10 mouse cellular contexts compared by ENCODE assay signal in the genomic region with DNA sequence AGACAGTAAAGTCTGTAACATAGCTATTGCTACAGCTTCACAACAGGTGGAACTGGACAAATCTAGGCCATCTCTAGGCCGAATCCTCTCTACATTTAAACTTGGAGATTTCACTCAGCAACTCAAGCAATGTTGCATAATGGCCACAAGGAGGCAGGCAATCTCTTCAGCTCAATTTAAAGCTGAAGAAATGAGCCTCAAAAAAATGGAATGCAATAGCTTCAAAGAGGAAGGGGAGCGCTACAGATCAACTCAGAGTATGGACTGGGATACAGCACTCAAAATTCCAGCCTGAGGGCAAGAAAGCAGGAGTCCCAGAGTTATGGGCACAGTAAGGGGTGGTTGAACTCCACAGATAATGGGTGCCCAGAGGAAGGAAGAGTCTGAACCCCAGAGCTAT. TPM values are rescaled to one million over a fixed set of nuclear protein-coding genes. Genes with fewer than 3 reads are reported as not detected.
DNase-seq lines count a peak whose midpoint lies in the region; ATAC-seq and TF ChIP-seq lines count a peak whose summit lies in the region.
"Had no signal": no experiment of that assay in that cellular context is flagged by ENCODE, and none has a peak within 500 bp of the region (broad histone marks: within the 10 kb centered on the region; RNA-seq: fewer than 3 reads in every experiment).

No protein-coding gene starts in this region.

- TF ChIP-seq CTCF in cerebellum, adult 2 months (IDR thresholded peaks at IDR 0.05; ENCODE audit: borderline replicate concordance, insufficient read depth, low read depth, low read length): peak; percentile 40; the same call in 1 of the 2 replicates
- TF ChIP-seq CTCF in liver, embryonic 14.5 days (IDR thresholded peaks at IDR 0.05; ENCODE audit: low read depth): peak; percentile 74
- TF ChIP-seq CTCF in forebrain, postnatal 0 days (IDR thresholded peaks at IDR 0.05; ENCODE audit: low read depth): peak; percentile 94

- no peaks in the 10 kb centered on the region for H3K27me3 ChIP-seq in cerebellum, adult 2 months (ENCODE audit: control insufficient read depth, insufficient read depth, low read length)
- H3K27me3 ChIP-seq in liver, embryonic 14.5 days (ENCODE audit: control insufficient read depth, insufficient read depth, low read length): no peaks in the 10 kb centered on the region
- no peaks in the 10 kb centered on the region for H3K27me3 ChIP-seq in forebrain, postnatal 0 days (ENCODE audit: insufficient read depth, low read length)
- H3K27me3 ChIP-seq: embryonic facial prominence, embryonic 15.5 days had no signal

- H3K9ac ChIP-seq in liver, embryonic 14.5 days (replicated peaks): no peak overlapping the region
- H3K9ac ChIP-seq in forebrain, postnatal 0 days: no peak overlapping the region
- H3K9ac ChIP-seq: embryonic facial prominence, embryonic 15.5 days had no signal

- H3K36me3 ChIP-seq in liver, embryonic 14.5 days (replicated peaks; ENCODE audit: control insufficient read depth, insufficient read depth, low read depth): no peaks in the 10 kb centered on the region
- H3K36me3 ChIP-seq in forebrain, postnatal 0 days (ENCODE audit: insufficient read depth): no peaks in the 10 kb centered on the region

- WGBS in cerebellum, adult 2 months: 8% methylated on average over 2 of the region's 2 CpGs
- WGBS in liver, embryonic 14.5 days (ENCODE audit: insufficient replicate concordance): 19% methylated on average over 2 of the region's 2 CpGs
- 21% methylated on average over 2 of the region's 2 CpGs for WGBS in forebrain, postnatal 0 days

- peak overlapping the region; percentile 25; the same call in 1 of the 2 replicates for H3K27ac ChIP-seq in cerebellum, adult 2 months (ENCODE audit: insufficient read depth, low read length)
- H3K27ac ChIP-seq in liver, embryonic 14.5 days: no peak overlapping the region
- no peak overlapping the region for H3K27ac ChIP-seq in forebrain, postnatal 0 days (ENCODE audit: low read depth, low read length)
- H3K27ac ChIP-seq: embryonic facial prominence, embryonic 15.5 days had no signal

- peaks cover 15% of the 10 kb centered on the region for H3K4me1 ChIP-seq in cerebellum, adult 2 months (ENCODE audit: control insufficient read depth, insufficient read depth, low read length)
- no peaks in the 10 kb centered on the region; a peak in 1 of 4 replicates for H3K4me1 ChIP-seq in liver, embryonic 14.5 days (replicated peaks; ENCODE audit: control insufficient read depth in 2 of 2, insufficient read depth in 2 of 2, low read length in 1 of 2)
- H3K4me1 ChIP-seq in forebrain, postnatal 0 days (ENCODE audit: insufficient read depth): no peaks in the 10 kb centered on the region
- H3K4me1 ChIP-seq: embryonic facial prominence, embryonic 15.5 days had no signal

- no peak for ATAC-seq in liver, embryonic 14.5 days (ENCODE audit: insufficient read depth)
- peak; percentile 77 for ATAC-seq in forebrain, postnatal 0 days

- no peak overlapping the region for H3K4me3 ChIP-seq in cerebellum, adult 2 months (replicated peaks; ENCODE audit: insufficient read depth, low read depth, low read length)
- H3K4me3 ChIP-seq in liver, embryonic 14.5 days (ENCODE audit: insufficient read depth in 1 of 2, low read depth in 2 of 2, low read length in 2 of 2): no peak overlapping the region
- no peak overlapping the region for H3K4me3 ChIP-seq in forebrain, postnatal 0 days (ENCODE audit: low read depth, low read length)
- H3K4me3 ChIP-seq: embryonic facial prominence, embryonic 15.5 days had no signal

- intact Hi-C loops in gastrocnemius, postnatal 14 days (cut with DNase I; ENCODE audit: low total_unique reads): no loop called here

- no peak for TF ChIP-seq EP300 in liver, embryonic 14.5 days (IDR thresholded peaks at IDR 0.05; ENCODE audit: low read depth)

- no peak overlapping the region for H3K4me2 ChIP-seq in liver, embryonic 14.5 days (ENCODE audit: low read depth)
- no peak overlapping the region for H3K4me2 ChIP-seq in forebrain, postnatal 0 days (ENCODE audit: low read depth)
- H3K4me2 ChIP-seq: embryonic facial prominence, embryonic 15.5 days had no signal

- H3K9me3 ChIP-seq in liver, embryonic 14.5 days (ENCODE audit: control insufficient read depth, low read length): no peaks in the 10 kb centered on the region
- H3K9me3 ChIP-seq in forebrain, postnatal 0 days (ENCODE audit: low read length): no peaks in the 10 kb centered on the region
- H3K9me3 ChIP-seq: embryonic facial prominence, embryonic 15.5 days had no signal

- peak in 1 of 2 experiments; percentile 39 for DNase-seq in cerebellum, adult 2 months
- no peak for DNase-seq in cerebellum, adult 11-12 months
- no peak for DNase-seq in liver, embryonic 14.5 days (ENCODE audit: low read depth in 3 of 3, low spot score in 3 of 3)
- DNase-seq in liver: no peak
- peak; percentile 76 for DNase-seq in forebrain, postnatal 0 days
- DNase-seq in naive thymus-derived CD4-positive, alpha-beta T cell, adult 2 months (ENCODE audit: low read depth): peak; percentile 59
- no peak for DNase-seq in gastrocnemius, postnatal 14 days
- no peak for DNase-seq in ovary, postnatal 10 days (ENCODE audit: low spot score)

- TF ChIP-seq POLR2A in cerebellum, adult 2 months (IDR thresholded peaks at IDR 0.05; ENCODE audit: borderline replicate concordance, insufficient read depth, low read length): no peak

RNA-seq across cellular contexts. Expression of a gene that starts 11.3 kb away (rescaled TPM):
- polyA plus RNA-seq in cerebellum, adult 2 months (2012; rRNA removed): 71.7 and 76.4 TPM in 2 replicates
- polyA plus RNA-seq in liver, embryonic 14.5 days (2012; rRNA removed): 7.5 and 8.8 TPM in 2 replicates
- polyA plus RNA-seq in liver, embryonic 14.5 days (2014; fragmentation: Nextera tagmentation; extraction: Ambion mirVana): 10.3 and 10.7 TPM in 2 replicates
- total RNA-seq in forebrain, postnatal 0 days (2014; rRNA removed): 80.3 and 83.0 TPM in 2 replicates
- polyA plus RNA-seq in forebrain, postnatal 0 days (2015; fragmentation: Nextera tagmentation; extraction: Ambion mirVana): 52.7 and 57.6 TPM in 2 replicates
- 10 to 100 TPM; 52.0 to 52.2 TPM for total RNA-seq in gastrocnemius, postnatal 14 days (2021)

RNA-seq across cellular contexts. Expression of a gene that starts 11.5 kb away (rescaled TPM):
- 2.6 and 3.2 TPM in 2 replicates for polyA plus RNA-seq in cerebellum, adult 2 months (2012; rRNA removed)
- 12.6 and 15.6 TPM in 2 replicates for polyA plus RNA-seq in liver, embryonic 14.5 days (2012; rRNA removed)
- polyA plus RNA-seq in liver, embryonic 14.5 days (2014; fragmentation: Nextera tagmentation; extraction: Ambion mirVana): 24.4 and 26.0 TPM in 2 replicates
- 2.0 and 3.2 TPM in 2 replicates for total RNA-seq in forebrain, postnatal 0 days (2014; rRNA removed)
- polyA plus RNA-seq in forebrain, postnatal 0 days (2015; fragmentation: Nextera tagmentation; extraction: Ambion mirVana): 2.6 and 3.5 TPM in 2 replicates
- 1 to 10 TPM; 1.8 to 2.2 TPM for total RNA-seq in gastrocnemius, postnatal 14 days (2021)

RNA-seq across cellular contexts. Expression of a gene that starts 16.1 kb away (rescaled TPM):
- 42.5 and 45.3 TPM in 2 replicates for polyA plus RNA-seq in cerebellum, adult 2 months (2012; rRNA removed)
- polyA plus RNA-seq in liver, embryonic 14.5 days (2012; rRNA removed): 0.06 and 0.10 TPM in 2 replicates
- 0.10 and 0.18 TPM in 2 replicates for polyA plus RNA-seq in liver, embryonic 14.5 days (2014; fragmentation: Nextera tagmentation; extraction: Ambion mirVana)
- 5.0 and 6.3 TPM in 2 replicates for total RNA-seq in forebrain, postnatal 0 days (2014; rRNA removed)
- polyA plus RNA-seq in forebrain, postnatal 0 days (2015; fragmentation: Nextera tagmentation; extraction: Ambion mirVana): 2.8 and 3.0 TPM in 2 replicates
- total RNA-seq in gastrocnemius, postnatal 14 days (2021): 10 to 100 TPM; 10.8 to 13.4 TPM

RNA-seq across cellular contexts. Expression of a gene that starts 32.4 kb away (rescaled TPM):
- 0.47 and 0.67 TPM in 2 replicates for polyA plus RNA-seq in cerebellum, adult 2 months (2012; rRNA removed)
- polyA plus RNA-seq in liver, embryonic 14.5 days (2012; rRNA removed): 0.12 TPM in 1 of 2 replicates, not detected in the other
- polyA plus RNA-seq in liver, embryonic 14.5 days (2014; fragmentation: Nextera tagmentation; extraction: Ambion mirVana): not detected in 2 replicates
- 0.29 TPM in 1 of 2 replicates, not detected in the other for total RNA-seq in forebrain, postnatal 0 days (2014; rRNA removed)
- 0.07 TPM in 1 of 2 replicates, not detected in the other for polyA plus RNA-seq in forebrain, postnatal 0 days (2015; fragmentation: Nextera tagmentation; extraction: Ambion mirVana)
- not detected for total RNA-seq in gastrocnemius, postnatal 14 days (2021)

RNA-seq across cellular contexts. Expression of a gene that starts 38.2 kb away (rescaled TPM):
- polyA plus RNA-seq in cerebellum, adult 2 months (2012; rRNA removed): not detected in 2 replicates
- not detected in 2 replicates for polyA plus RNA-seq in liver, embryonic 14.5 days (2012; rRNA removed)
- polyA plus RNA-seq in liver, embryonic 14.5 days (2014; fragmentation: Nextera tagmentation; extraction: Ambion mirVana): not detected in 2 replicates
- not detected in 2 replicates for total RNA-seq in forebrain, postnatal 0 days (2014; rRNA removed)
- not detected in 2 replicates for polyA plus RNA-seq in forebrain, postnatal 0 days (2015; fragmentation: Nextera tagmentation; extraction: Ambion mirVana)
- not detected for total RNA-seq in gastrocnemius, postnatal 14 days (2021)
- polyA plus RNA-seq: embryonic facial prominence, embryonic 15.5 days; limb, embryonic 11.5 days had no signal

Comparison
In these comparisons a context has a peak if more than half of its experiments do, and no peak if none do; other contexts are left out.
1. DNase-seq: peak in forebrain, postnatal 0 days (single experiment) and naive thymus-derived CD4-positive, alpha-beta T cell, adult 2 months (single experiment); none in cerebellum, adult 11-12 months (single experiment), liver, embryonic 14.5 days (0 of 3), liver (single experiment), gastrocnemius, postnatal 14 days (single experiment) and ovary, postnatal 10 days (single experiment).
2. CTCF ChIP-seq: peak in every context shown above with its lines; median percentile 94 in forebrain, postnatal 0 days; 74 in liver, embryonic 14.5 days; 40 in cerebellum, adult 2 months.
3. RNA of a gene that starts 16.1 kb away (polyA plus RNA-seq): 42.5 to 45.3 TPM in cerebellum, adult 2 months; 2.8 to 3.0 TPM in forebrain, postnatal 0 days and 0.06 to 0.18 TPM in liver, embryonic 14.5 days; every median in the first group is over 10 times any median in the second.